Mouse (Mus musculus): ENCODE results near the gene Mpp4. TPM values are rescaled to one million over a fixed set of nuclear protein-coding genes. Genes with fewer than 3 reads are reported as not detected.

The Mpp4 gene
- total and polyA plus RNA-seq, 3 experiments: 0.05 to 0.87 TPM; not detected in 1

DNA sequence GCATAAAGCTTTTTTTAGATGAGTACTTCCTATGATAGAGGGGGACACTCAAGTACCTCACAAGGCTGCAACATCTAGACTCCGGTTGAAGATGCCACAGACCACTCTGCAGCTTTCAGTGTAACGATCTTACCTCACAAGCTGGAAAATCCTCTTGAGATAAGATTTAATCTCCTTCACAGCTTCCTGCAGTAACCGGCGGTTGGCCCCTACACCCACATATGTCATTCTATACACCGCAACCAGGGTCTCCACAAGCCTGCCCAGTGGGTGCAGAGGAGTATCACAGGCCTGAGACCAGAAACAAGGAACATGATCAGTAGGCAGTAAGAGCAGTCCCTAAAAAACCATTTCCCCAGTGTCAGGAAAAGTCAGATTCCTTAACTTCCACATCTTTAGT, 9.8 kb upstream of the Mpp4 start:
- Histone ChIP-seq H3K27me3 (ENCODE audit: insufficient read depth, low read length) (no peaks in the 10 kb centered on the region), H3K9me3 (replicated peaks) (no peaks in the 10 kb centered on the region), H3K36me3 (replicated peaks) (peaks cover 55% of the 10 kb centered on the region), H3K4me1 (ENCODE audit: insufficient read depth, low read depth, low read length) (peaks cover 54% of the 10 kb centered on the region), H3K4me3 (ENCODE audit: low read depth, low read length) (no peak overlapping the region; the same call in 1 of the 2 replicates)
- DNase-seq (ENCODE audit: low spot score) (peak; percentile 30), ATAC-seq (ENCODE audit: extremely low read depth, insufficient number of reproducible peaks, low FRiP score, poor library complexity, severe bottlenecking) (peak; percentile 64)
- TF ChIP-seq TAL1 (conservative IDR thresholded peaks at IDR 0.05; ENCODE audit: low read depth, low read length): 0 out of 2 replicates have a peak, but pooled peaks have one; percentile 20
- no peak for TF ChIP-seq POLR2AphosphoS5 (IDR thresholded peaks at IDR 0.05; ENCODE audit: insufficient replicate concordance, low read depth, low read length)
- TF ChIP-seq CTCF (IDR thresholded peaks at IDR 0.05; ENCODE audit: low read depth, low read length): no peak
- TF ChIP-seq GATA1 (IDR thresholded peaks at IDR 0.05; ENCODE audit: borderline replicate concordance, low read length): no peak
- no peak for TF ChIP-seq GATA2 (IDR thresholded peaks at IDR 0.05; ENCODE audit: borderline replicate concordance, low read depth, low read length)

DNA sequence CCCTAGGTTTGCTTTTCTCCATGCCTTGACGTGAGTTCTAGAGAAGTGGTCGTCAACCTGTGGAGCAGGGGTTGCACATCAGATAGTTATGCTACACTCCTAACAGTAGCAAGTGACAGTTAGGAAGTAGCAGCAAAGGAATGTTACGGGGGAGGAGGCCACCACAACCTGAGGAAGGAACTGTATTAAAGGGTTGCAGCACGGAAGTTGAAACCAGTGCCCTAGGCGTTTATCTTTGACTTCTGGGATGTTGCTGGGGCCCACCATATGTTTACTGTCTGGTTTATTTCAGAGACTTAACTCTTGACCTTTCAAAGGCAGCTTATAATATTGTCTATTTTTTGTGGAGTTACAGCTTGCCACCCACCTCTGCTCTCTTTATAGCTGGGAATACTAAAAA, 8.7 kb upstream of the Mpp4 start:
- no peak for TF ChIP-seq TAL1 (conservative IDR thresholded peaks at IDR 0.05; ENCODE audit: low read depth, low read length)
- no peak for TF ChIP-seq CTCF (IDR thresholded peaks at IDR 0.05; ENCODE audit: low read depth, low read length)
- TF ChIP-seq POLR2AphosphoS5 (IDR thresholded peaks at IDR 0.05; ENCODE audit: insufficient replicate concordance, low read depth, low read length): no peak
- no peak for TF ChIP-seq GATA2 (IDR thresholded peaks at IDR 0.05; ENCODE audit: borderline replicate concordance, low read depth, low read length)
- TF ChIP-seq GATA1 (IDR thresholded peaks at IDR 0.05; ENCODE audit: borderline replicate concordance, low read length): no peak
- ATAC-seq (ENCODE audit: extremely low read depth, insufficient number of reproducible peaks, low FRiP score, poor library complexity, severe bottlenecking) (peak; percentile 48; the same call in 1 of the 2 replicates), DNase-seq (ENCODE audit: low spot score) (peak; percentile 27)
- Histone ChIP-seq H3K27me3 (ENCODE audit: insufficient read depth, low read length) (no peaks in the 10 kb centered on the region), H3K9me3 (replicated peaks) (no peaks in the 10 kb centered on the region), H3K4me3 (ENCODE audit: low read depth, low read length) (no peak overlapping the region), H3K4me1 (ENCODE audit: insufficient read depth, low read depth, low read length) (peaks cover 51% of the 10 kb centered on the region), H3K36me3 (replicated peaks) (peaks cover 56% of the 10 kb centered on the region)

DNA sequence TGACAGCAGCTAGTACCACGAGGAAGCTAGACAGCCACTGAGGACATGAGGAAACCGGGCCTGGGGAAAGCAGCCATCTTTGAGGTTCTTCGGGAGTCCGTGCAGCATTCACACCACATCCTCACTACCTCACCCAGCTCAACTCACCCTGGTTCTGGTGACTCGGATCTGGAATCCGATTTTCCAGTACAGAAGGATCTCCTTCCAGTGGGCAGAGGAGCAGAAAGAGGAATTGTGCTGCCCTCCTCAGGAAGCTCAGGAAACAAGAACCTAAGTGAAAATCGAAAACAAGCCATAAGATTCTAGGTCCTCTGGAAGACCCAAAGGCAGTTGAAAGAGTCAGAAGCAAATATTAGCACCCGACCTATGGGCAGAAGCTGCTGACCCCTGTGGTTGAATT, 7.1 kb upstream of the Mpp4 start:
- DNase-seq (ENCODE audit: low spot score): no peak
- Histone ChIP-seq H3K36me3 (replicated peaks) (peaks cover 63% of the 10 kb centered on the region), H3K9me3 (replicated peaks) (no peaks in the 10 kb centered on the region), H3K27me3 (ENCODE audit: insufficient read depth, low read length) (no peaks in the 10 kb centered on the region), H3K4me3 (ENCODE audit: low read depth, low read length) (no peak overlapping the region; the same call in 1 of the 2 replicates), H3K4me1 (ENCODE audit: insufficient read depth, low read depth, low read length) (peaks cover 50% of the 10 kb centered on the region)
- no peak for TF ChIP-seq CTCF (IDR thresholded peaks at IDR 0.05; ENCODE audit: low read depth, low read length)
- TF ChIP-seq GATA1 (IDR thresholded peaks at IDR 0.05; ENCODE audit: borderline replicate concordance, low read length): no peak
- TF ChIP-seq GATA2 (IDR thresholded peaks at IDR 0.05; ENCODE audit: borderline replicate concordance, low read depth, low read length): no peak
- TF ChIP-seq POLR2AphosphoS5 (IDR thresholded peaks at IDR 0.05; ENCODE audit: insufficient replicate concordance, low read depth, low read length): no peak
- TF ChIP-seq TAL1 (conservative IDR thresholded peaks at IDR 0.05; ENCODE audit: low read depth, low read length): no peak
- ATAC-seq (ENCODE audit: extremely low read depth, insufficient number of reproducible peaks, low FRiP score, poor library complexity, severe bottlenecking): no peak

DNA sequence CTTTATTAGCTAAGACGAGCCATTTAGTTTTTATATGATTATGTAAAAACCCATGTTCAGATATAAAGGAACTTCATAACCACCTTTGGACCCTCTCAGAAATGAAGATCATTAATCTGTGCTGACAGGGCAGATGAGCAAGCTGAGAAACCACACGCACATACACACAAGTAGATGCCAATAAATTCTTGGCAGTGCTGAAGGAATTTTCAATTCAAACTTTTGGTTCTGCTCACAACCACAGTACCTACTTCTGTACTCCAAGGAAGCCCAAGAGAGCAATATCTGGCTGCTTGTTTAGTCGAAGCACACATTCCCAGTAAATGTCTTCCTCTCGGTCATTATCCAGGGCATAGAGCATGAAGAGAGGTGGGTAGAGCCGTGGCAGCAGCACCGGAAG, 6.4 kb upstream of the Mpp4 start:
- Histone ChIP-seq H3K36me3 (replicated peaks) (peaks cover 62% of the 10 kb centered on the region), H3K4me3 (ENCODE audit: low read depth, low read length) (no peak overlapping the region), H3K9me3 (replicated peaks) (no peaks in the 10 kb centered on the region), H3K4me1 (ENCODE audit: insufficient read depth, low read depth, low read length) (peaks cover 45% of the 10 kb centered on the region), H3K27me3 (ENCODE audit: insufficient read depth, low read length) (no peaks in the 10 kb centered on the region)
- ATAC-seq (ENCODE audit: extremely low read depth, insufficient number of reproducible peaks, low FRiP score, poor library complexity, severe bottlenecking) (no peak), DNase-seq (ENCODE audit: low spot score) (no peak)
- TF ChIP-seq CTCF (IDR thresholded peaks at IDR 0.05; ENCODE audit: low read depth, low read length): no peak
- TF ChIP-seq GATA1 (IDR thresholded peaks at IDR 0.05; ENCODE audit: borderline replicate concordance, low read length): no peak
- TF ChIP-seq GATA2 (IDR thresholded peaks at IDR 0.05; ENCODE audit: borderline replicate concordance, low read depth, low read length): no peak
- no peak for TF ChIP-seq POLR2AphosphoS5 (IDR thresholded peaks at IDR 0.05; ENCODE audit: insufficient replicate concordance, low read depth, low read length)
- TF ChIP-seq TAL1 (conservative IDR thresholded peaks at IDR 0.05; ENCODE audit: low read depth, low read length): no peak

- DNase-seq (ENCODE audit: low spot score) (no peak), ATAC-seq (ENCODE audit: extremely low read depth, insufficient number of reproducible peaks, low FRiP score, poor library complexity, severe bottlenecking) (no peak)
- H3K4me1 ChIP-seq (ENCODE audit: insufficient read depth, low read depth, low read length): peaks cover 51% of the 10 kb centered on the region
- no peak overlapping the region for H3K4me3 ChIP-seq (ENCODE audit: low read depth, low read length)
- no peaks in the 10 kb centered on the region for H3K27me3 ChIP-seq (ENCODE audit: insufficient read depth, low read length)
- TF ChIP-seq POLR2AphosphoS5 (IDR thresholded peaks at IDR 0.05; ENCODE audit: insufficient replicate concordance, low read depth, low read length) (no peak), GATA2 (IDR thresholded peaks at IDR 0.05; ENCODE audit: borderline replicate concordance, low read depth, low read length) (no peak), GATA1 (IDR thresholded peaks at IDR 0.05; ENCODE audit: borderline replicate concordance, low read length) (no peak), CTCF (IDR thresholded peaks at IDR 0.05; ENCODE audit: low read depth, low read length) (no peak), TAL1 (conservative IDR thresholded peaks at IDR 0.05; ENCODE audit: low read depth, low read length) (no peak)
- H3K9me3 ChIP-seq (replicated peaks): no peaks in the 10 kb centered on the region
- peaks cover 71% of the 10 kb centered on the region for H3K36me3 ChIP-seq (replicated peaks)
Measured at GRCm38 (mm10) chr1:59168556-59168955, 5.4 kb upstream of the Mpp4 start.

DNA sequence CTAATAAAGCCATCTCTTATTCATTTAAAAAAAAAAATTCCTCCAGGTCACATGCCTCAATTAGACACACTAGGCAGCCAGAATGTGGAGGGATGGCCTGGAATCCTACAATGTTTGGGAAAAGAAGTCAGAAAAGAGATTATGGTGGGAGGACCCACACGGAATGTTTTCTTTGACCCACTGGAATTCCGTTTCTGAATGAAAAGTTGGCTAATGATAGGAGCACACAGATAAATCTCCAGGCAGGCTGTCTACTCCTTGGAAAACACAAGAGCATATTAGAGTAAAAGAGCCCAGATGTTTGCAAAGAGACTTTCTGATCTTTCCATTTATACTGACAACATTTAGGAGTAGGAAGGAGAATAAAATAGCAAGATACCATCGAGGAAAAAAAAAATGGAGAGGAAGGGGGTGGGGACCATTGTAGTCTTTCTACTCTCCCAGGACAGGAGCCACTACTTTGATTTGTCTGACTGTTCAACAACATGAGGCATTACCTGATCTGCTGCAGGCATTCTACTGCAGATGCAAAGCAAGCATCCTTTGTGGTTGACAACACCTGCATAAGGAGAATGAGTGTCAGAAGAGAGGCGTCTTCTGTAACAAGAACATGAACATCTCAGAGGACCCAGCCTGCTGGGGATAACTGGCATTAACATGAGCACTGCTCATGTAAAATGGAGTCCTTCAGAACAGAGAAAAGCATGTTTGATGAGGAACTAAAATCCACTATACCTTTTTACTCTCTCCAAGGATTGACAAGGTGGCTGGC, 4.7 kb upstream of the Mpp4 start:
- Histone ChIP-seq H3K9me3 (replicated peaks) (no peaks in the 10 kb centered on the region), H3K4me3 (ENCODE audit: low read depth, low read length) (no peak overlapping the region), H3K4me1 (ENCODE audit: insufficient read depth, low read depth, low read length) (peaks cover 51% of the 10 kb centered on the region), H3K27me3 (ENCODE audit: insufficient read depth, low read length) (no peaks in the 10 kb centered on the region), H3K36me3 (replicated peaks) (peaks cover 74% of the 10 kb centered on the region)
- DNase-seq (ENCODE audit: low spot score) (no peak), ATAC-seq (ENCODE audit: extremely low read depth, insufficient number of reproducible peaks, low FRiP score, poor library complexity, severe bottlenecking) (no peak)
- TF ChIP-seq GATA1 (IDR thresholded peaks at IDR 0.05; ENCODE audit: borderline replicate concordance, low read length) (no peak), GATA2 (IDR thresholded peaks at IDR 0.05; ENCODE audit: borderline replicate concordance, low read depth, low read length) (no peak), CTCF (IDR thresholded peaks at IDR 0.05; ENCODE audit: low read depth, low read length) (no peak), TAL1 (conservative IDR thresholded peaks at IDR 0.05; ENCODE audit: low read depth, low read length) (no peak), POLR2AphosphoS5 (IDR thresholded peaks at IDR 0.05; ENCODE audit: insufficient replicate concordance, low read depth, low read length) (no peak)

All from G1E (cell line).